Mouse (Mus musculus) urinary bladder, adult 18-20 months (tissue): ENCODE results near the gene Esrrb.

Experiments
- DNase-seq, 2 experiments: peaks; one replicate each; pipeline ENCODE4 v3.0.0; 2022; ENCODE audit warnings: low spot score in 2 of 2, mixed read lengths in 2 of 2

Gene Esrrb

DNA sequence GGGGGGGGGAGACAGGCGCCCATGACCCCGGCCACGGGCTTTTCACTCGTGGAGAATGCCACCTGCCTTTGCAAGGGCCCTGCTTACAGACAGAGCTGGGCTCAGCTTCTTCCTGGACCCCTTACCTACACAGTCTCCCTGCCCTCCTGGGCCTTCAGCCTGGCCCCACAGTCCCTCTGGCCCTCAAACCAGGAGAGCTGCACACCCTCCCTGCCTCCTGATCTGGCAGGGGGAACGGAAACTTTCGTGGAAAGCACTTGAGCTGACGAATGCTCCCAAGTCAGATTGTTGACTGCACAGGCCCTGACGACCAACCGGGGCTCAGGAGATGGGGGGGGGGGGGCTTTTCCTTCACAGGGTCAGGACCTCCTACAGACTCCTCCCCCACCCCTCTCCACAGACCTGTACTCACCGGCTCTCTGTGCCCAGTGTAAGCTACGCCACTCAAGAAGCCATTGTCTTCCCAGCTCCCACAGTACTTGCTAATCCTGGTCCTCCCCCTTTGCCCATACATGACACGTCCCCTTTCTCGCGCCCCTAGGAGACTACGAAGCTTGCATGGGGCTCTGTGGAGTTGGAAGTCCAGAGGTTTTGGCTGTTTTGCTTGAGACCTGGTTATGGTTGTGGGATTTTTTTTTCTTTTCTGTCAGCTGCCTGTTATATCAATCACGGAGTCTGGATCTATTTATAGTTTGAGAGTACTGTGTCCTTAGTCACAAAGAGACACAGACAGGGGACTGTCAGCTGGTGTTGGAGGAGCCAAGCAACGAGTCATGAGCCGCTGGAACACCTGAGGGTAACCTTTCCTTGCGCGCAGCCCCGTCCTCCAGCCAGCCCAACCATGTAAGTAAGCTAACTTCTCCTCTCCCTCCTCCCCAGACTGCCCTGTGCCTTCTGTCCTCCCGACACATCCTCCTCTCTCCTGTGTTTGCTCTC lies at the start of gene Esrrb:
Esrrb (plus strand) TSS at position 422 of the 936 bp plus-strand sequence.
- no peak for DNase-seq

- no peak for DNase-seq
Measured at GRCm38 (mm10) chr12:86320629-86321028, 40.3 kb upstream of the Esrrb start.

- DNase-seq, result no peak
Measured at GRCm38 (mm10) chr12:86324297-86324696, 36.6 kb upstream of the Esrrb start.

DNA sequence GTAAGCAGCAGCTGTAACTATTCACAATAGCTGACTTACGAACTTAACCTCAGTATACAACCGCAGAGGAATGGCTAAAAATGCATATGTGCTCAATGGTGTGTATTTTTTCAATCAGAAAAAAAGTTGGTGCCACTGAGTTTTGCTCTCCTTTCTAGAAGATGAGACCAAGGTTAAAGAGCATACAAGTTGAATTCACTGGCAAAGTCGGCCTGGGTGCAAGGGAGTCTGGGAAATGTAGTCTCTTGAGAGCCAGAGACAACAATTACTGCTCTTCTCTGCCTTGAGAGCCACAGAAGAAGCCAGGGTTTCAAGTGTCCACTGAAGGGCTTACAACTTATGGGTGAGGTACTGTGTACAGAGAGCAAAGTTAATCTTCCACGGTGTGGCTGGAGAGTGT lies 31.1 kb upstream of the Esrrb start:
- DNase-seq, result no peak

- DNase-seq, result no peak
Measured at GRCm38 (mm10) chr12:86330684-86331083, 30.2 kb upstream of the Esrrb start.

DNA sequence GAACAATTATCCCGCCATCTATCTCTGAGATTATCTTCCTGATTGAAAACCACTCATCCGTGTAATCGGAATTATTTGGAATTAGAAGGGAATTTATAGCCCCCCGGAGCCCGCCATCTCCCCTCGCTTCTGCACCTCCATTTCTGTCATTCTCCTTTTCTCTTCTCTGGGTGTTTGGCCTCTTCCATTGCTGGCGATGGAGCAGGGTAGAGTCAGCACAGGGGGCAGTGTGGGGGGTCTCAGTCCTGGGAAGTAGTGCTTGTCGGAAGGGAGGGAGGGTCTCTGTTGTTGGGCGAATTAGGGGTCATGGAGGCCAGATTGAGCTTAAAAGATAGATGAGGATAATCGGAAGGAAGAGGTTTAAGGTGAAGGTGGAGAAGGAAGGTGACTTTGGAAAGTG lies 29.7 kb upstream of the Esrrb start:
- DNase-seq, result no peak

DNA sequence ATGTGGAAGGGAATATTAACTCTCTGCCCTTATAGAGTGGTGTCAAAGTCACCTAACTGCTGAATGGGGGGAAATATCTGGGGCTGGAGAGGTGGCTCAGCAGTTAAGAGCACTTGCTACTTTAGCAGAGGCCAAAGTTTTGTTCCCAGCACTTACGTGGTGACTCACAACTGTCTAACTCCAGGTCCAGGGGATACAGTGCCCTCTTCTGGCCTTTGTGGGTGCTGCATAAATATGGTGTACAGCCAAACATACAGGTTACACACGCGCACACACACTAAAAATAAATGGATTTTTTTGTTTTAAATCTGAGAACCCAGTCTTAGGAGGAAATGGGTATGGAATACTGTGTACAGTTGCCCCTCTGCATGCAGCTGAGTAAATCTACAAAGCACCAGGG lies 24.7 kb upstream of the Esrrb start:
- DNase-seq, result no peak

DNA sequence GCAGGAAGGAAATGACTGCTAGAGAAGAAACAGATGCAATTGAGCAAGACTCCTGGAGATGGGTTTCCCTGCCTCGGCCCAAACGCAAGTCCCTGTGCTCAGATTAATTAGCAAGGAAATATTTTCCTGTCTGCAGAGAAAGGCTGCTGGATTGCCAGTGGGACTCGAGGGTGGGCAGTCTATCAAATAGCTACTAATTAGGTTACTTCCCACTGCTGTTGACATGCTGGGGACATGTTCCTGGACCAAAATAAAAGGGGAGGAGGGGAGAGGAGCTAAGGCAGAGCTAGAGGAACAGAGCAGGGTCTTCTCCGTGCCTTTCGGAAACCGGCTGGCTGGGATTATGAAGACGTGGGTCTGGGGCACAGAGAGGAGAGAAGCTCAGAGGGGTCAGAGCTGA lies 24.0 kb upstream of the Esrrb start:
- DNase-seq, result no peak

GRCm38 (mm10) chr12:86349477-86349876 lies 11.4 kb upstream of the Esrrb start:
- no peak for DNase-seq

DNA sequence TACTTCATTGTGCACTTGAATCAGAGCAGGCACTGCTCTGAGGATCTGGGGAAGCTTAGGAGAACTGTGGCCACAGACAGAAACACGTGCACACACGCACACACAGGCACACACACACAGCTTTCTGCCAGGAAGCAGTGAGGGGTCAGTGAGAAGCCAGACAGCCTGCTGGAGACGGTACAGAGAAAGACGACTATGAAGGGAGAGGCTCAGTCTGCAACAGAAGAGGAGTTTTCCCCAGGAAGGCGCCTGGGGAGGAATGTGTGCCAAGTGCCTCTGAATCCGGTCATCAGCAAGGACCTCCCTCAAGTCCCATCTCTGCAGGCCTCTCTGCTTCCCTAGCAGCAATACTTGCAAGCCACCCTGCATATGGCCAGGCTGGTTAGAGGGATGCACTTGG lies 1.5 kb upstream of the Esrrb start:
- no peak for DNase-seq

GRCm38 (mm10) chr12:86359873-86360272 lies 1.0 kb upstream of the Esrrb start:
- DNase-seq, result no peak

- DNase-seq, result no peak
Measured at GRCm38 (mm10) chr12:86364285-86364684, 3.4 kb downstream of the Esrrb start.

GRCm38 (mm10) chr12:86364756-86365155 lies 3.8 kb downstream of the Esrrb start:
- no peak for DNase-seq

DNA sequence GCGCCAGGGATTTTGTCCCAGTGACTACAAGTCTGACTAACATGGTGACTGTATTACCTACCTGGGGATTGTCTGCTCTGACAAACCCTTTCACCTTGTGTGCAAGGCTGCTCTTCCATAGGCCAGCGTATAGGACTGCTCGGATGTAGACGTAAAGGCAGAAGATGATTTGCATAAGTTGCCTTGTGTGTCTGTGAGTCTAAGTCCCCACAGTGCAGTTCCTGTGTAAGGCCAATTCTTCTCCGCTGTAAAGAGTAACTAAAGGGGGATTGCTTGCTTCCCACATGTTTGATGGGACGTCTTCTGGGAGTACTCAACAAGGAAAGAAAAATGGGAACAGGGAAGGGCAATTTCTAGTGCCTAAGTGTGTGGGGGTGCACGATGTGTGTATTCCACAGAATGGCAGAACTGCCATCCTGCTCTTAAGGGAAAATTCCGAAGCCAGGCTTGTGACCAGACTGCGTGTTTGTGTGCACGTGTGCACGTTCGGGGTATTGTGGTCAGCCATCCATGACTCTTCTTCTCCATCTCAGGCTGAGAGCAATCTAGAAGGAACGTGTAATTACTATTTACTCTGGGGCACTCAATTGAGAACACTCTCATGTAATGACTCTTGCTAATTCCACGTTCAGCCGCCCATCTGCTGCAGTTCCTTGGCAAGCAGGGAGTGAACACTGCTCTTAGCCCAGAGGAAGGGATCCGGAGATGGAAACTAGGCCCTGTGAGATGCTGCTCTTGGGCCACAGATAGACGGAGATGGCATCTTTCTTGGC lies 9.9 kb downstream of the Esrrb start:
- no peak for DNase-seq

DNA sequence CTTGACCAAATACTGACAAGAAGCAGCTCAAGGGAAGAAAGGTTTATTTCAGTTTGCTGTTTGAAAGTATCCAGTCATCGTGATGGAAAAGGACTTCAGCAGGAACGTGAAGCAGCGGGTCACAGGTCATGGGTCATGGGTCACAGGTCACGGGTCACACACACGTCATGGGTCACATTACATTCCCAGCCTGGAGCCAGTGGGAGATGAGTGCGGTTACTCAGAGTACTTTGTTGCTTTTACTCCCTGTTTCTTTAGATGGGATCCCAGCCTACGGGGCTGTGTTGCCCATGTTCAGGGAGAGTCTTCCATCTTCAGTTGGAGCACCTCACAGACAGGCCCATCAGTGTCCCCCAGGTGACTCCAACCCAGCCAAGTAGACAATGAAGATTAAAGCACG lies 13.4 kb downstream of the Esrrb start:
- no peak for DNase-seq

GRCm38 (mm10) chr12:86379672-86380213 lies 18.8 kb downstream of the Esrrb start:
- no peak for DNase-seq

GRCm38 (mm10) chr12:86383803-86384202 lies 22.9 kb downstream of the Esrrb start:
- DNase-seq, result no peak

- DNase-seq, result no peak
Measured at GRCm38 (mm10) chr12:86387671-86388270, 26.9 kb downstream of the Esrrb start.

- DNase-seq, result no peak
Measured at GRCm38 (mm10) chr12:86394773-86395172, 33.9 kb downstream of the Esrrb start.

DNA sequence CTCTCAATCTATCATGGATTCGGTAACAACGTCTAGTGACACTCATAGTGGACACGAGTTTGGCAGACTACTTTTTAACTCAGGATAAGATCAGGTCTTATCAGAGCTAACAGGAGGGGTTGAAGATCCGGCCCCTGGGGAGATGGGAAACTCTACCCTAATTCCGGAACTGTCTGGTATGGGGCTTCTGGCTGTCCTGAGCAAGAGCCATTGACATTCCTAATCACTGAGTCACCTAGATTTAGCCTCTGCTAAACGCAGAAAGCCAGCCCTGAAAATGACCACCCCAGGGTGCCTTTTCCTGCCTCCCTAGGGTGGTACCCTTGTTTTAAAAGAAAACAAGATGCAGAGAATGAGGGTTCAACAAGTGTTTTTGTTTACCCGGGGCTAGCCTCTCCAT lies 34.4 kb downstream of the Esrrb start:
- no peak for DNase-seq

DNA sequence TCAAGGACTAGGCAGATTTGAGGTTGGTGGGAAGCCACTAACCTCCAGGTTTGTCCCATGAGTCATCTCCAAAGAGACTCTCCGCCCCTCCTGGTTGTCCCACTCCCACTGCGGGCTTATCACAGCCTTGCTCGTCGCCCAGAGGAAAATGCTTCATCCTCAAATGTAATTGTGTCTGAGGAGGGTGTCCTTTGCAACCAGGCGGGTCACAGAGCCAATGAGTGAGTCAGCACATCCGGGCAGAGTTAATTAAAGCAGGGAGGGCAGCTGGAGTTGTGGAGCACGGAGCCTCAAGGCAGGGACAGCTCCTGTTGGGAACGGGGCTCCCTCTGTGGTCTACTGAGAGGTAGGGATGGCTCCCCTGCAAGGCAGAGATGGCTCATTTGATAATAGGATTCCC lies 37.8 kb downstream of the Esrrb start:
- DNase-seq, result no peak

- DNase-seq, result peak; percentile 27 to 64
Measured at GRCm38 (mm10) chr12:86402718-86403117, 41.8 kb downstream of the Esrrb start.
